Mouse (Mus musculus) hindbrain, embryonic 12.5 days (tissue): ENCODE results near the gene Mrgprx2. TPM values are rescaled to one million over a fixed set of nuclear protein-coding genes. Genes with fewer than 3 reads are reported as not detected.
"Not testable (repeated sequence)": the region's sequence is repeated elsewhere in the genome, so short reads cannot be mapped to it uniquely, and the experiment has no call there.

Source experiments
- ATAC-seq: fragments of 200-750 bp; cut with Nextera tagmentation; 2 replicates; pipeline ENCODE4 v1.8.0; 2017; ENCODE audit warnings: moderate TSS enrichment; ENCODE audit not compliant: low FRiP score
- H3K27ac ChIP-seq: fragments of 300-500 bp; sonication (generic); 2 replicates; pipeline ENCODE4 v1.5.1; 2016; ENCODE audit warnings: mild to moderate bottlenecking
- H3K27me3 ChIP-seq: fragments of 300-500 bp; sonication (generic); 2 replicates; pipeline ENCODE4 v1.6.1; 2016; ENCODE audit warnings: mild to moderate bottlenecking
- H3K36me3 ChIP-seq: fragments of 300-500 bp; sonication (generic); 2 replicates; pipeline ENCODE4 v1.6.1; 2016; ENCODE audit warnings: mild to moderate bottlenecking
- H3K4me1 ChIP-seq: fragments of 300-500 bp; sonication (generic); 2 replicates; pipeline ENCODE4 v1.6.1; 2016
- H3K4me2 ChIP-seq: fragments of 300-500 bp; sonication (generic); replicated peaks from 2 replicates; pipeline ENCODE4 v1.6.1; 2016; ENCODE audit warnings: mild to moderate bottlenecking
- H3K4me3 ChIP-seq: fragments of 300-500 bp; sonication (generic); 2 replicates; pipeline ENCODE4 v1.5.1; 2016; ENCODE audit warnings: mild to moderate bottlenecking
- H3K9ac ChIP-seq: fragments of 300-500 bp; sonication (generic); 2 replicates; pipeline ENCODE4 v1.6.1; 2016; ENCODE audit warnings: mild to moderate bottlenecking, moderate library complexity
- H3K9me3 ChIP-seq: fragments of 300-500 bp; sonication (generic); replicated peaks from 2 replicates; pipeline ENCODE4 v1.6.1; 2016; ENCODE audit warnings: mild to moderate bottlenecking
- WGBS: fragments of 180-500 bp; shearing (Covaris S2); methylation state at CpG from one replicate; pipeline ENCODE4 v1.1.7; 2016; 5-methylcytosine and 5-hydroxymethylcytosine counted together
- polyA plus RNA-seq: library from polyadenylated mRNA; unstranded; fragments of >200 nt; fragmentation: Nextera tagmentation; extraction: Ambion mirVana; gene quantifications from 2 replicates; pipeline ENCODE4 v1.2.1, GENCODE M21; 2016

Mrgprx2 gene
- polyA plus RNA-seq, result not detected in 2 replicates

- Histone ChIP-seq H3K27ac (no peak within 1 kb of the TSS), H3K4me1 (no peaks in the 10 kb centered on the region), H3K36me3 (no peaks in the 10 kb centered on the region), H3K4me2 (no peak within 1 kb of the TSS), H3K9ac (no peak within 1 kb of the TSS), H3K9me3 (peaks cover 18% of the 10 kb centered on the region), H3K27me3 (no peaks in the 10 kb centered on the region), H3K4me3 (no peak within 1 kb of the TSS)
- no peak for ATAC-seq
Measured at GRCm38 (mm10) chr7:48499221-48499620, at the start of gene Mrgprx2. Gene Mrgprx2 (minus strand): TSS chr7:48499321.

- H3K36me3 ChIP-seq, result no peaks in the 10 kb centered on the region
- H3K4me1 ChIP-seq, result no peaks in the 10 kb centered on the region
- 87% methylated on average over 3 of the region's 3 CpGs for WGBS
- no peak within 1 kb of the TSS for H3K4me3 ChIP-seq
- no peaks in the 10 kb centered on the region for H3K27me3 ChIP-seq
- peaks cover 31% of the 10 kb centered on the region for H3K9me3 ChIP-seq
- no peak within 1 kb of the TSS for H3K4me2 ChIP-seq
- H3K27ac ChIP-seq, result no peak within 1 kb of the TSS
- ATAC-seq, result no peak
- H3K9ac ChIP-seq, result no peak within 1 kb of the TSS
Measured at GRCm38 (mm10) chr7:48456242-48456641, 42.9 kb downstream of the Mrgprx2 start, which contains the start of gene Mrgprb1. Gene Mrgprb1 (minus strand): TSS chr7:48456342.

- Histone ChIP-seq H3K9ac (no peak overlapping the region), H3K36me3 (no peaks in the 10 kb centered on the region), H3K4me3 (no peak overlapping the region), H3K27me3 (no peaks in the 10 kb centered on the region), H3K27ac (no peak overlapping the region), H3K9me3 (peaks cover 38% of the 10 kb centered on the region), H3K4me2 (no peak overlapping the region), H3K4me1 (no peaks in the 10 kb centered on the region)
- no peak for ATAC-seq
- 63% methylated on average over 3 of the region's 3 CpGs for WGBS
Measured at GRCm38 (mm10) chr7:48436581-48436980, 62.5 kb downstream of the Mrgprx2 start.

GRCm38 (mm10) chr7:48435936-48436335, 63.2 kb downstream of the Mrgprx2 start:
- H3K4me2 ChIP-seq, H3K4me1 ChIP-seq, H3K27ac ChIP-seq, H3K36me3 ChIP-seq, ATAC-seq, H3K27me3 ChIP-seq, H3K4me3 ChIP-seq, H3K9ac ChIP-seq: not testable (repeated sequence)
- WGBS, result 75% methylated on average over 3 of the region's 3 CpGs
- H3K9me3 ChIP-seq, result peaks cover 41% of the 10 kb centered on the region

Other genes with a start within 250 kb of the Mrgprx2 start
- gene Mrgprb8, start 110.8 kb downstream of the Mrgprx2 start, polyA plus RNA-seq, result not detected in 2 replicates
- gene Mrgprb1, start 43.0 kb downstream of the Mrgprx2 start, polyA plus RNA-seq, result not detected in 2 replicates
- gene Mrgprb2, start 58.8 kb upstream of the Mrgprx2 start, polyA plus RNA-seq, result not detected in 2 replicates
- not detected in 2 replicates for gene Mrgprb3, start 144.5 kb upstream of the Mrgprx2 start, polyA plus RNA-seq